Mouse (Mus musculus) thymus, postnatal 14 days (tissue): ENCODE data around the gene Ocln.
A peak's percentile ranks its signal among the peaks of the same experiment; 100 is the strongest.

Experiments used
- DNase-seq: peaks from one replicate; pipeline ENCODE4 v3.0.0; 2021

The Ocln gene

DNA sequence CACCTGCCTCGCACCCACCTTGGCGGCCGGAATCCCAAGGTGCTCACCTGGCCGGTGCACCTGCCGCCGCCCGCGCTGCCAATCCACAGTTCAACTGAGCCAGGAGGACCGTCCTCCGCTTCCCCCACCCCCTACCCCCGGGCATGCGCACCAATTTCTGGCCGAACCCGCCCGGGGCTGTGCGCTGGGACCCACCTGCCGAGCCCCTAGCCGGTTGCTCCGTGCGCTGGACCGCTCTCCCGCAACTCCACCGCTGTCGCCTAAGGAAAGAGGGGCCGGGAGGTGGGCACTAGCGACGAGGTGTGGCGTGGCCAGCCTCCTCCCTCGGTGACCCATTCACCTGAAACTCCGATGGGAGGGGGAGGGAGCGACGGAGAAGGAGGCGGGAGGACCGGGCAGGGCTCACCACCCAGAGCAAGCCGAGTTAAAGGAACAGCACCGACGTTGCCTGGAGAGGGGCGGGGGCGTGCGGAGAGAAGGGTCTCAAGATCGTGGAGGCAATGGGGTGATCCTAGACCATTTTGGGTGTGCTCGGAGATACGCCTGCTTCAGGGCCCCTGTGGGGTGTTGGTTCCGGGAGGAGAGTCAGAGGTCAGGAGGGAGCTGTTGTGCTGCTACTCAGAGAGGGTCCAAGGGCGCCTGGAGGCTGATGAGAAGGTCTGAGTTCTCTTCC, at the start of gene Ocln:
Gene Ocln (minus strand): TSS at position 350 of the 673 bp plus-strand sequence.
- DNase-seq, result no peak

DNA sequence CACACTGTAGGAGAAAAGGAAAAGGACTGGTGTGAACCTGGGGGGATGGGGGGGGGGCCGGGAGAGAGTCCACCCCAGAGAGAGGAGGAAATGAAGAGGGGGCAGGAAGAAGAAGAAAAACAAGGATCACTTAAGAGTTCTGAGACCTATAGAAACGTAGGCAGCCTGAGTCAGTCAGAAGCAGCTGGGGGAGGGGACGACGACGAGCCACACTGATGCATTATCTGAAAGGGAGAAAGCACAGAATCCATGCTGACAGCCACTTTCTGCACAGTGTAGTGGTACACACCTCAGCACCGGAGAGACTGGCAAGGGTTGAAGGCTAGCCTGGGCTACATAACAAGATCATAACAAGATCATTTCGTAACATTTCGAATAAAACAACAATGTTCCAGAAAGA, 48.5 kb upstream of the Ocln start:
- DNase-seq, result no peak

DNA sequence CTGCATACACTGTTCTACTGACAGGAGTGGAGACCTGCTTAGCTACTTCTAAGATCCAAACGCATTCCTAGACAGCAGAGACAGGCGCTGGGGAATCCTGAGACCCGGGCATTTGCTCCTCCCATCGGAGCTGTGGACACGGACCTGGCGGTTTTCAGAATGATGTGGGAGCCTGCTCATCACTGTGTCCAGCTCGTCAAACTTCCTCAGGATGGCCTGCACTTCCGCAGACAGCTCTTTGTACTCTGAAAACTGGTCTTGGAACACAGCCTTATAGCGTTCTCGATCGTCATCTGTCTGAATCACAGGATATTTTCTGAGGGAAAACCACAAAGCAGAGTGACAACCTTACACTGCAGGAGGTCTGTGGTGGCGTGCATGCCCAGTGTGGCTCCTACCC, 47.8 kb upstream of the Ocln start:
- no peak for DNase-seq

DNA sequence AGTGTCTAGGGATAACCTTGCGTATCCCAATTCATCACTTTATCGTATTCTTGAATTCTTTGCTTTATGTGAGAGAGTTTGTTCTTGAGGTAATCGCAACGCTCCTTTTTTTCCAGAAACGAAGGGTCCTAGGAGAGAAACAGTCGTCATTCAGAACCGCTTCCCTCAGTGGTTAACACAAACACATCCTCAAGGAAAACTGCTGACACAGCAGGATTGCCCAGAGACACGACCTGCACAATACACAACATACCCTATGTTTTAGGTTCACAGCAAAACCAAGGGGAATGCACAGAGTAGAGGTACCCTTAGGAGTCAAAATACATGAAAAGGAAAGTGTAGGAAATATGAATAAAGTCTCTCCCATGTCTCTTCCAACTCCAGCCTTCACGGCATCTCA, 44.8 kb upstream of the Ocln start:
- no peak for DNase-seq

DNA sequence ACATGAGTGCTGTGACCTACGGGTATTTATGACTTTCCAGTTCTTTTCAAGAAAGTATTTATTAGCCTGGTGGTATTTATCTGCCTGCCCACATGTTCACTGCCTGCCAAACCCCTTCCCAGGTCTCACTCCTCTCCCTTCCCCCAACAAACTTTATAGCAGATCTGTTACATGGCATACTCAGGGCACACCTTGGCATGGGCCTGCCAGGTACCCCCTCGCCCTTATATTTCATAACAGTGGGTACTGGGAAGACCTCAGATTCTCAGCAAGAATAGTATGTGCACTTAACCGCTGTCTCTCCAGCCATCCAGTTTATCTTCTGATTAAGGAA, 43.0 kb upstream of the Ocln start:
- DNase-seq, result no peak

DNA sequence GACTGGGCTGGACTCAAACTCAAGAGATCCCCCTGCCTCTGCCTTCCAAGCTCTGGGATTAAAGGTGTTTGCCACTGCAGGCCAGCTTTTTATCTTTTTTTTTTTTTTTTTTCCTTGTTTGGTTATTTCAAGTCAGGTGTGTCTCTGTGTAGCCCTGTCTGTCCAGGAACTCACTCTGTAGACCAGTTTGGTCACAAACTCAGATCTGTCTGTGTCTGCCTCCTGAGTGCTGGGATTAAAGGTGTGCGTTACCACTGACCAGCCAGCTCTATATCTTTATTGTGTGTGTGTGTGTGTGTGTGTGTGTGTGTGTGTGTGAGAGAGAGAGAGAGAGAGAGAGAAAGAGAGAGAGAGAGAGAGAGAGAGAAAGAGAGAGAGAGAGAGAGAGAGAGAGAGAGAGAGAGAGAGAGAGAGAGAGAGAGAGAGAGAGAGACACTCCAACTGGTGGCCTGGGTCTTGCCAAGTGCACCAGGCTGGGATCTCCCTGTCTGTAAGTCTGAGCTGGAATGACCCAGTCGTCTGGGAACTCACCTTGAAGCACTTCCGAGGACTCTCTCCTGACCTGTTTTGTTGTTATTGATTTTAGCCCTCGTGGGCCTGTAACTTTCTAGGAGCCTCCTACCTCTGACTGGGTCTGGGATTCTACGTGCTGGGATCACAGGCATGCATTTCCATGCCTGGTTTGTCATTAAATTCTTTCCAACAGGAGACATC, 42.5 kb upstream of the Ocln start:
- no peak for DNase-seq

DNA sequence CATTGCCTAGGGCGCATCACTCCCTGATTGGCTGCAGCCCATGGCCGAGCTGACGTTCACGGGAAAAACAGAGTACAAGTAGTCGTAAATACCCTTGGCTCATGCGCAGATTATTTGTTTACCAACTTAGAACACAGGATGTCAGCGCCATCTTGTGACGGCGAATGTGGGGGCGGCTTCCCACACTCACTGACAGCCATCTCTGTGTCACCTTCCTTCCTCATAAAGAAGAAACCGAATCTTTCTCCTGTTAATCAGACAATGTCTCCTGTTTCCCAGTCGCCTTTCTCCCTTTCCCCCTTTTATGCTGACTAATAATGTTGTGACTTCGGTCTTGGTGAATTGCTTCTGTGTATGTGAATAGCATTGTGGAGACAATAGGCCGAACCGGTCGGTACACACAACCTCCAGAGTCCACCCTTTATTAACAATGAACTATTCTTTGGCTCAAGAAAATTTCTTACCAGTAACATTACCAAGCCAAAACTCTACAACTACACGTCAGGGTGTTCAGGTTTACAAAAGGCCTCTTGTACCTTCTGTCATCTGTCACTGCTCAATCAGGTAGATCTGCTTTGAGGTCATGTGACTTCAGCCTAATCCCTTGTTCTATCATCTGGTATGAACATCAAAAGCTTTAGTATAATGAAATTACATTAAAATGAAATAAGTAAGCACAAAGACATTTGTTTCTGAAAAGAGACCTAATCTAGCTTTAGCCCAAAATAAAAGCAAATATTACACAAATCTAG, 41.7 kb upstream of the Ocln start:
- peak; percentile 48 for DNase-seq

DNA sequence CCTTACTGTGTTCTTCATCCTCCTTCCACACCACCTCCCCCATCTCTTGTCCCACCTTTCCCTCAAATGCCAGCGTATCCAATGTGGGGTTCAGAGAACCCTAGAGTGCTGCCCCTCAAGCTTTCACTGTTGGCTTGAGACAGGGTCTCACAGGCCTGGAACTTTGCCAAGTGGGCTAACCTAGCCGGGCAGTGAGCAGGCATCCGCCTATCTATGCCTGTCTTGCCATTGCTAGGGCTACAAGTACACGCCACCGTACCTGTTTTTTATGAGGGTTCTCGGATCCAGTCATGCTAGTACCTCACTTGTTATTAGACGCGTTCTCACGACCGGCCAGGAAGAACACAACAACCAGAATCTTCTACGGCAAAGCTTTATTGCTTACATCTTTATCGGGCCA, 36.1 kb upstream of the Ocln start:
- DNase-seq, result no peak

DNA sequence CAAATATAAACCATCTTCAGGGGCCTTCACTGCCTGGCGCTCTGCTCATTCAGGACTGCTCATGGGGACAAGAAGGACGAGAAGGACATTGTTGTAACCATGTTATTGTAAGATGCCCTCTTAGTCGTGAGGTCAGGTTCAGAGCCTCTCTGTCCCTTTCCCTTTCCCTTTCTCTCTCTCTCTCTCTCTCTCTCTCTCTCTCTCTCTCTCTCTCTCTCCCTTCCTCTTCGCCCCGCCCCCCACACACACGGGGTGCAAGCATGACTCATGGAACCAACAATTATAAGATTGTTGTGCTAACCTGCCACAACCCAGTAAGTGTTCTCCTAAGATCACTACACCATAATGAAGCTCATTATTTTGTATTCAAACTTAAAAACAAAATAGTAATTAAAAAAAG, 29.6 kb upstream of the Ocln start:
- DNase-seq, result no peak

DNA sequence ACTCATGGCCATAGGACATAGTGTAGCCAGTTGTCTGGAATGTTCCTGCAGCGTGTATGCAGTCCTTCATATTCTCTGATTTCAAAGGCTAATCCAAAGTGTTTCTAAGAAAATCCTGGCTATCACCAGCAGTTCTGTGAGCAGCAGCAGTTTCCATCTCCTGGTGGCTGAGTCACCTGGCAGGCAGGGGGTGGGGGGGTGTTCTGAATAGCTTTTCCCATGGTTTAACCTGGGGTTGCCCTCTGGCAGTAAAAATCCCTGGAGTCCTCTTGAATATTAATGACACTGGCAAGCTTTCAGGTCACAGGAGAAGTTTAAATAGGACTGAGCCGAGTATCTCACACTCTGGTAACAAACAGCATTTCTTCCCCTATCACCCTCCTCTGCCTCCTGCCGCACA, 29.2 kb upstream of the Ocln start:
- no peak for DNase-seq

DNA sequence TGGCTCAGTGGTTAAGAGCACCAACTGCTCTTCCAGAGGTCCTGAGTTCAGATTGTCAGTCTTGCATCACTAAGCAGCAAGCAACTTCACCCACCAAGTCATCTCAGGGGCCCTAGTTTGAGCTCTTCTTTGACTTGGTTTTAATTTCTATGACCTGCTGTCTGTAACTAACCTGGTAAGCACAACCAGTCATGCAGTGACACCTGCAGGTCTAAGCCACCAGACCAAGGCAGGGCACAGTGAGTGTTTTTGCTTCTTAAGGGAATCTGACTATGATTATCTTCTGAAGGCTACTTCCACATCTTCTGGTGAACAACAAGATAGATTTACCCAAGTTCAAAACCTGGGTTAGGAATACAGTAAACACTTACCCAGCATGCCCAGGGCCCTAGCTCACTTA, 27.4 kb upstream of the Ocln start:
- DNase-seq, result no peak

DNA sequence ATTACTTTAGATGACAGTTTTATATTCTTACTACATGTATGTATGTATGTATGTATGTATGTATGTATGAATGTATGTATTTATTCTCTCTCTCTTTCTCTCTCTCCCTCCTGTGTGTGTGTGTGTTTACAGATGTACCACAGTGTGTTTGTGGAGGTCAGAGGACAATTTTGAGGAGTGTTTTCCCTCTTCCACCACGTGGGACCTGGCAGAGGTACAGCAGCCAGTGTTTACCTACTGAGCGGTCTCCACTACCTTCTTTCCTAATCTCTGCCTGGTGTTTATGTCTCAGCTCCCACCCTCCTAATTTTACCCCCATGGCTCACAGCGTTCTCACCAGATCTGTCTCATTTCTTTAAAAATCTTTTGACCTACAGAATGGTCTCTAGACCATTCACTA, 26.7 kb upstream of the Ocln start:
- DNase-seq, result no peak

DNA sequence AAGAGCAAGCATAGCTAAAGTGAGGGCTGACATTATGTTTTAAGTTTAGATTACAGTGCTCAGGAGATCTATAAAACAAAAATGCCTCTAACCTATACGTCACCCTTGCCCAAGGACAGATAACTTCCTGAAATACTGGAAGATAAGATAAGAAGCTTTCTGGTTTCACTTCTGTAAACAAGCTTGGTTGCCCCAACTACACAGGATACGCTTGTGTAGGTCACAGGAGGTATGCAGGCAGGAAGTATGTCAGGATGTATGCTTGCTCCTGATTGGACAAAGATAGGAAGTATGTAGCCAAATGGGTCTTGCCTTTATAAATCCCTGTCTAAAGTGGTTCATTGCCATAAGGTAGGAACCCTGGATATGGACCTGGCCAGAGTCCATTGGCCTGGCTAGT, 23.4 kb upstream of the Ocln start:
- DNase-seq, result no peak

DNA sequence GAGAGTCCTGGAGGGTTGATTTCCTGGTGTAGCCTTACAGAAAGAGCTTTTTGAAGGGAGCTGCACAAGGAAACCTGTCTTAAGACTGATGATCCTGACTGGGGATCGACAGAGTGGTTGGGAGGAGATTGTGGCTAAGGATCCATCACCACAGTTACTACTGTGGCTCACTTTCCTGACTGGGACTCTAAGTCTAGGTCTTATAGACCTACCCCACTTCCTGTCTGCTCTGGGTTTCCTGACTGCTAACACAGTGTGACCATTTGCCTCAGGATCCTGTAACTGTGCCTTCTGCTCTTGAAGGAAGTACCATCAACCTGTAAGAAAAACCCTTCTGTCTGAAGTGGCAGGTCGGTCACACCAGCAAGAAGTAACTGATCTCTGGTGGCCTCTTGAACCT, 18.2 kb upstream of the Ocln start:
- peak; percentile 10 for DNase-seq

DNA sequence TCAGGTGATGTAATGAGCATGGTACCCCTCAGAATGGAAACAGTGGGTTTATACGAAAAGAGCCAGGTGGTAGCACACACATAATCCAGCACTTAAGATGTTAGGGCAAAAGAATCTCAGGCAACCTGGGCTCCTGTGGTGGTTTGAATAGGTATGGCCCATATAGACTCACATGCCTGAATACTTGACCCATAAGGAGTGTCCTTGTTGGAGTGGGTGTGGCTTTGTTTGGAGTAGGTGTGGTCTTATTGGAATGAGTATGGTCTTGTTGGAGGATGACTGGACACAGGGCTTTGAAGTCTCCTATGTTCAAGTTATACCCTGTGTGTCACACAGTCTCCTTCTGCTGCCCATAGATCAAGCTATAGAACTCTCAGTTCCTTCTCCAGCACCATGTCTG, 15.8 kb upstream of the Ocln start:
- DNase-seq, result no peak

DNA sequence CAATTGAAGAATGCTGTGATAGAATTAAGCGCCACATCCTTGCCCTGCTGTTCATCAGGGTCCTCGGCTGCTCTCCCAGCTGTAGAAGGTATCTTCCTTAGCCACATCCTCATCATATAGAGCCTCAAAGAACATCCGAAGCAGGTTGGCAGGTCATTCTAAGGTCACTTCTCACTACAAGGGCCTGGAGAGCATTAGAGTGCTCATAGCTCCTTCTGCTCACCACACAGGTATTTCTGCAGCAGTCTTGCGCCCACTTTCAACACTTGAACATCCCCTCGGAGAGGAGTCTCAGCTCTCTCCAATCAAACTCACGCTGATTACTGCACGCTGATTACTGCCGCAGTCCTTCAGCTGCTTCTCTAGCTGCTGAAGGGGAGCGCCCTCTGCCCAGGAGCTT, 6.9 kb upstream of the Ocln start:
- DNase-seq, result no peak

DNA sequence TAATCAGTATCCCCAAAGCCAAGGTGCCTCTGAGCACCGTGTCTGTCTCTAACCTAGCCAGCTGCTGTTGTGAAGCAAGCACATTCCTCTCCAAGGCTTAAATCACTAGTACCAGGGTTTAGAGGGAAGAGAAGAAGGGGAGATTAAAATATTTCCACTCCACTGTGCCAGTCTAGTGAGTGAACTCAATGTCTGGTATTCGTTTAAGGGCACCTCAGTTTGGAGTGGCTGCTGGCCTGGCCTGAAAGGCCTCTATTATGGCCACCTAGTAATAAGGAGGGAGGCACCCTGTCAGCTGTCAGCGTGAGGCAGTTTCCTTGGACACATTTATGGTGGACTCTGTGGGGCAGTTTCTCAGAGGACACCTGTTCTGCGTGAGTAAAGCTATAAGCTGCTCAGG, 4.5 kb upstream of the Ocln start:
- DNase-seq, result no peak

DNA sequence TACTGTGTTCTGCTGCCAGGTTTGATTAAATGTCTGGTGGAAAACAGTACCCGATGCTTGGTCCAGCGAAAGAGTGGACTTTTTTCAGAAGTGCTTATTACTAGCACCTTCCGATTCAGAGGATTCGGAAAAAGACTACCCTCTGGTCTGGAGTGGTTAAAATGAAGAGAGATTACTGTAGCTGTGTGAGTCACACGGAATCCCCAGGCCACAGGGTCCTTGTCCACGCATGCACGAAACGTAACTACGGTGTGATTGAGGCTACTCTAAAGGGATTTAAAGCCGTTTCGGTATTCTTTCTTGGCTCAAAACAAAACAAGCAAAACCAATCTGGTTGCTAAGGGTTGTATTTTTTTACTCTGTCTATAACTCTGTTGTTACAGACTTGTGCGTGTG, 522 bp upstream of the Ocln start:
- DNase-seq, result no peak

DNA sequence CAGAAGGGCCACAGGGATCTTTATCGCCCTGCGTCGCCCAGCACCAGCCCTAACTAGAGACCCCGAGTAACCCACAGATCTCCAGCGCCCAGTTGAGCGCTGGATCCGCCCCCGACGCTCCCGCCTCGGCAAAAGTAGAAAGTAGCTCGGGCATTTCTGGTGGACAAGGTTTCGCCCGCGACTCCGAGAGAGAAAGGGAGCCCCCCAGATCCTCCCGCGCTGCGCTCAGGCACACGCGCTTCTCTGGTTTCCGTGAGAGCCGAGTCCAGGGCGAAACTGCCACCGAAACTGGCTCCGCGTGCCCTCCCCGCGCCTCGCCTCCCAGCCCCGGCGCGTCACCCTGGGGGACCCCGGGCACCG, 529 bp downstream of the Ocln start:
- no peak for DNase-seq

DNA sequence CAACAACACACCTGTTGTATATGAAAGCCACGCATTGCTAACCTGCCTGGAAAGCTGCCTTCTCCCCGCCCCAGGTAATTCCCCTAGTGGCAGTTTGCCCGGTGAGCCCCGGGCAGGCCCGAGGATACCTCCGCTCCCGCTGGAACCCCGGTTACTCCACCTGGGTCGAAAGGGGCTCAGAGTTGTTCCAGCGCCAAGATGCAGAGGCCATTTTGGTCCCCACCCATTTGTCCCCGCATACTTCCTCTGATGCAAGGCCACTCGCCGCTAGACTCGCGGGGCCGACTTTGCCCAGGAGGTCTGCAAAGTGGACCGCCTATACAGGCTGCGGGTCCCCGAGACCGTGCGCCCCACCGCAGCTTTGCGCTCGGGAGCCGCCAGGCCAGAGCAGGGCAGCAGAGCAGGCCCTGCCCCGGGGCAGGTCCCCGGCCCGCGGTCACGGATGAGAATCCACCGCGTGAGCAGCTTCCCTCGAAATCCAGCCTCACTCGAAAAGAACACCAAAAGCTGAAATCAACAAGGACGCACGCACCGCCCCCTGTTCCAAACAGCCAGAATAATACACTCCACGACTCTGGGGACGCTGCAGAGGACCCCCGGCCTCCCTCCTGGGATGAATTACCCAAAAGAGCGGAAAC, 1.0 kb downstream of the Ocln start:
- DNase-seq, result no peak

DNA sequence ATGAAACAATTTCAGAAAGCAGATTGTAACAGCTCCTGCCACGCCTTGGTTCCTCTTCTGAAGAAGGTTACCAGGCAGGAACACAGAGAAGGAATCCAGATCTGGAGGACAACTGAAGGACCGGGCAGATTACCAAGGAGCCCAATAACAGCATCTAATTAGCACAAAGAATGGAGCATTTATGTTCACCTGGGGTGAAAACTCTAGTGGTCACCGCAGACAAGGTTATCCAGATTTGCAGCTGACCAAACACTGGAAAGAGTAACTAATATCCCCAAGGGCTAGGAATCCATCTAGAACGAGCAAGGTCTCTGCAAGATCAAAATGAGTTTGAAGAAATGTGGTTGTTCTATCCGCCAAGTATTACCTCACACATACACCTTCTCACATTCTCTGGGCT, 5.2 kb downstream of the Ocln start:
- no peak for DNase-seq

DNA sequence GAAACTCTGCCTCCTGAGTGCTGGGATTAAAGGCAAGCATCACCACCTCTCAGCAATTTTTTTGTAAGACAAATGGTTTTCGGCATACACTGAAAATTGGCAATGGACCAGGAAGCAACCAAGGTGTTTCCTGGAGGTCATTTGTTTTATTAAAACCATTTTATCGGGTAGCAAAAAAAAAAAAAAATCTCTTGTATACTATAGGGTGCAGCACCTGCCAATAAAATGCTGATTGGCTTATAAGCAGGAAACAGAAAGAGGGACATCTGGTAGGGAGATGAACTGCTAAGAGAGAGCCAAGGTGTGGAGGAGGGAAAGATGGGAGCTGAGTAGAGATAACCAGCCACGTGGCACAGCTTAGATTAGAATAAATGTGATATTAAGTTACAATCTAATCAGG, 7.0 kb downstream of the Ocln start:
- DNase-seq, result no peak

DNA sequence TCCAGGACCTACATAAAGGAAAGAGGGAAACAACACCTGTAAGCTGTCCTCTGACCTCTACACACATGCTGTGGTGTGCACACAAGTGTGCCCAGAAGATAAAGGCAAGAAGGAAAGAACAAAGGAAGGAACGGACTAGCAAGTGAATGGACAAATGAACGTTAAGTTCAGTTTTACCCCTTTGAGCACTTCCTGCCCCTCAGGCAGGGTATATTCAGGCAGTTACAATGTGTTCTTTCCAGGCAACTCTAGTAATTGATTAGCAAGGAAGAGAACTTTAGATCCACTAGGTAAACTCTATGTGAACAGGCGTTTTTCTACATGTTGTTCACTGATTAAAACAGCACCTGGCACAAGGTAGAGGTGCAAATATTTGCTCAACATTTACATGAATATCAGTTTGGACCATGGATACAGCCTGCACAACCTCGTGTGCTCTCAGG, 8.3 kb downstream of the Ocln start:
- no peak for DNase-seq
